Mouse (Mus musculus) embryonic fibroblast, embryonic 13.5 days (primary cell): ENCODE measurements around the gene Mipep. TPM values are rescaled to one million over a fixed set of nuclear protein-coding genes. Genes with fewer than 3 reads are reported as not detected.
A peak's percentile ranks its signal among the peaks of the same experiment; 100 is the strongest.

Source experiments
- H3K27ac ChIP-seq: 2 replicates; pipeline ENCODE4 v1.5.1; 2012; ENCODE audit warnings: low read length, control low read depth, inconsistent platforms; ENCODE audit not compliant: insufficient read depth
- H3K4me1 ChIP-seq: 2 replicates; pipeline ENCODE4 v1.6.1; 2011; ENCODE audit warnings: low read length; ENCODE audit not compliant: control insufficient read depth, insufficient read depth
- H3K4me3 ChIP-seq: 2 replicates; pipeline ENCODE4 v1.5.1; 2011; ENCODE audit warnings: mild to moderate bottlenecking, control low read depth, low read length; ENCODE audit not compliant: insufficient read depth
- CTCF ChIP-seq: IDR thresholded peaks from 2 replicates; pipeline ENCODE4 v1.5.1; 2011; ENCODE audit warnings: mild to moderate bottlenecking, control low read depth, low read length, moderate library complexity, borderline replicate concordance; ENCODE audit not compliant: insufficient read depth
- POLR2A ChIP-seq: IDR thresholded peaks from 2 replicates; pipeline ENCODE4 v1.6.1; 2011; ENCODE audit warnings: low read depth, mild to moderate bottlenecking, control low read depth, low read length, moderate library complexity
- polyA plus RNA-seq: library from polyadenylated mRNA; stranded (reverse); fragments of >200 nt; gene quantifications from 2 replicates; pipeline ENCODE4 v1.2.4, GENCODE M21; 2011; ENCODE audit warnings: low read depth; ENCODE audit not compliant: missing spikeins, insufficient read length

Mipep gene
- polyA plus RNA-seq, result 9.4 and 9.6 TPM in 2 replicates

DNA sequence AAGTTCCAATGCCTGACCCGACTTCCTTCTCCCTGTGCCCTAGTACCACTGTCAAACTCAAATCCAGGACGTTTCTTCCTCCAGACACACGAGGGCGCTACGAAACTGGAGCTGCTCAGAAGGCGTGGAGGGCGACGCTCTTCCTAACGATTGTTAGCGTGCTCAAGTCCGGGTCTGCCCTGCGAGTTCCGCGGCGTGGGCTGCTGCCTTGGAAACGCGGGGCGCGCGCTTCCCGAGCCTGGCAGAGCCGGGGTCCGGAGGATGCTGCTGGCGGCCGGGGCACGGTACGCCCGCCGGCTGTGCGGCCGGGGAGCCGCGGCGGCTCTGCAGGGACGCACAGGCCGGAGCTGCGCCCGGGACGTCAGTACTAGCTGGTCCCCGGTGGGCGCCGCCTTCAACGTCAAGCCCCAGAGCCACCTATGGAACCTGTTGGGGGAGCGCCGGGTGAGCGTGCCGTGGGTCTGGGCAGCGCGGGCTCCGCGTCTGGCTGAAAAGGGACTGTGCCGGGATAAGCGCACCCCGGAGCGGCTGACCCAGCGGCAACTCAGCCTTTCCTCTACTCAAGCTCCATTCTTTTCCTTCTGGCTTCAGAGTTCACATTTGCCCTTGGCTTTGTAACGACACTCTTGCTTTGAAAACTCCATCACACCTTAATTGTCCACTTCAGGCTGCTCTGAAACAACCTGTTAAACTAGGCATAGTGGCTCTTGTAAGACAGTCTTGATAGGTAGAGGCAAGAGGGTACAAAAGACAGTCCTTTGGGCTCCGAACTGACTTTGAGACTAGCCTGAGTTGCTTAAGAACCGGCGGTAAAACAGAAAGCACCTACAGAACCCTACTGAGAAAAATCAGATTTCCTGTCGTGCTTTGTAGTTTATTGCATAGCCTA lies at the start of gene Mipep:
Mipep (plus strand) TSS at position 147 of the 889 bp plus-strand sequence.
- peak; percentile 96 for TF ChIP-seq CTCF
- peak; percentile 44; the same call in 1 of the 2 replicates for TF ChIP-seq POLR2A
- Histone ChIP-seq H3K4me3 (peak within 1 kb of the TSS; percentile 90), H3K27ac (no peak within 1 kb of the TSS), H3K4me1 (no peaks in the 10 kb centered on the region)

DNA sequence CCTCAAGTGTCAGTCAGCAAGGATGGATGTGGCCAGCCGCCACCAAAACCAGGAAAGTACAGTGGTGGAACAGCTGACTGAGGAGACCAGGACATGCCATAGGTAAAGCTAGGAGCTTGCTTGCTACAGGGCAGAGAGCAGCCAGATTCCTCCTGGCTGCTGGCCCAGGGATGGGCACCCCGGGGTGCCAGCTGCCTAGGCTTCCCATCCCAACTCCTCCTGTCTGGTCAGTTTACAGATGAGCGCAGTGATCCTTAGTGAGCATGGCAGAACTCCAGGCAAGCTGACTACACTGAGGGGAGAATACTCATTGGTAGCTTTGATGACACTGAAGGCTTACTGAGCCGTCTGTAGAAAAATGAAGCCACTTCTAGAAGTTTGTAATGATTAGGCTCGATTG lies 49.2 kb upstream of the Mipep start:
- H3K4me1 ChIP-seq, result peaks cover 21% of the 10 kb centered on the region
- H3K27ac ChIP-seq, result no peak overlapping the region
- no peak overlapping the region for H3K4me3 ChIP-seq
- TF ChIP-seq CTCF (no peak), POLR2A (no peak)

DNA sequence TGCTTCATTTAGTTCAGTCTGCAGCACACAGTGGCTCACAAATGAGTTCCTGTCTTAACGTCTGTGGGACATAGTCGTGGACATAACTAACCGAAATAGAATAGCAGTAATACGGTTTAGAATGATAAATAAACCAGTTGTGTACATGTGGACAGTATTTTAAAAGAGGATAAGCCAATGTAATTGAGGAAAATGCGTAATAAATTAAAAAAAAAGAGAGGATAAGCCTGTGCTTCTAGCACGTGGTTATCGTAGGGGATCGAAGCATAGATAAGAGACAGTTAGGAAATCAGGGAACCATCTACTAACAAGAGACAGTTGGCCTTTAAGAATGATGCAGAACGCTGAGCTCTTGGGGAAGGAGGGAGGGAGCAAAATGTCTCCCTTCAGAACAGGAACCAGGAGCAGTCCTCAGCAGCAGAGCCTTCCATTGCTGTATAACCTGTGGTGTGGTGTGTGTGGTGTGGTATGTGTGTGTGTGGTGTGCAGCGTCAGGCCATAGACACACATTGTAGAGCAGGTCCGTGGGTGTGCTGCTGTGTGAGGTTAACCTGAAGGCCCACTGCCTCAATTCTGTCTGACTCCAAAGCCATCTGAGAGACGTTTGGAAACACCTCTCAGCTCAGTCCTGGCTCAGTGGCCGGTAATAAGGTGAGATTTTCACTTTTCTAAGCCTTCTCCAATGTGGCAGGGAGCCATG lies 48.4 kb upstream of the Mipep start:
- no peak for TF ChIP-seq CTCF
- no peak for TF ChIP-seq POLR2A
- H3K27ac ChIP-seq, result no peak overlapping the region
- peaks cover 25% of the 10 kb centered on the region for H3K4me1 ChIP-seq
- no peak overlapping the region for H3K4me3 ChIP-seq

DNA sequence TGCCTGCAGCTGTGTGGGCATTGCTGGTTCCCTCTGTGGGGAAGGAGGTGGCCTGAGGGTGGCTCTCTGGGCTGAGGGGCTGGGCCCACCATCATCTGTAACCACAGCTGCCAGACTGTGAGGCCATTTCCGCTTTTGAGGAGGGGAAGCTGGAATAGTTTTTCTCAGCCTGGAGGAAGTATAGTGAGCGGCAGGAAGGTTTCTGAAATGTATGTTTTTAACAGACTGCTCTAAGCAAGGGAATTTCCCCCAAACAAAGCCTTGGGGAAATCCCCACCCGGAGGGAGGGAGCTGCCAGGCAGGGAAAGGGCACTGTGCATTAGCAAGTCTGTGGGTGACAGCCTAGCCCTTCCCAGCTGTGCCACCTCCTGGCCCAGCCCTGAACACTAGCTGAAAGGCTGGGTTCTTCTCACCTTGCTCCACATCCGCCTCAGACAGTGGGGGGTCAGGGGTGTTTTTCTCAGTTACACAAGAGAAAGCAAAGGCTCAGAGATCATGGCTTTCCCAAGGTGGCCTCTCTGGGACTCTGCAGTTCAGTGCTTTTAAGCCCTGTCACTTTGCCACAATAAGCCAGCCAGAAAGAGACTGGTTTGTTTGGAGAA lies 47.7 kb upstream of the Mipep start:
- TF ChIP-seq CTCF (no peak), POLR2A (no peak)
- Histone ChIP-seq H3K4me1 (peaks cover 29% of the 10 kb centered on the region), H3K27ac (no peak overlapping the region), H3K4me3 (no peak overlapping the region)

DNA sequence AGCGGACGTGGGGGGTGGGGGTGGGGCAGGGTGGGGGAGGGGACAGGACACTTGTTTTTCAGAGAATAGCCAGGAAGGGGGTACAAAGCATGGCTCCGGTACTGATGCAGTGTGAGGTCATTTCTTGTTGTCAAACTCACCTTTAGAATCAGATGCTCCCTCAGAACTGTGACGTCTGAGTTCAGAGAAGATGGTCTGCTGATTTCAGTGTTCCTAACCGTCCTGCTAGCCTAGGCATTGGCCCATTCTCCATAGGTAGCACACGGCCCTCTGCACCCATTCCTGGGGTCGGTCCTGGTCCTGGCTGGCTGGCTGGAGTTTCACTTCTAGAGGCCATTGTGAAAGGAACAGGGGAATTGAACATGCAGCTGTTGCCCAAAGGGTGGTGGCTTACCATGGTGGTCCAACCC lies 47.2 kb upstream of the Mipep start:
- Histone ChIP-seq H3K4me1 (peaks cover 28% of the 10 kb centered on the region), H3K27ac (no peak overlapping the region), H3K4me3 (no peak overlapping the region)
- TF ChIP-seq POLR2A, result no peak
- TF ChIP-seq CTCF, result no peak

DNA sequence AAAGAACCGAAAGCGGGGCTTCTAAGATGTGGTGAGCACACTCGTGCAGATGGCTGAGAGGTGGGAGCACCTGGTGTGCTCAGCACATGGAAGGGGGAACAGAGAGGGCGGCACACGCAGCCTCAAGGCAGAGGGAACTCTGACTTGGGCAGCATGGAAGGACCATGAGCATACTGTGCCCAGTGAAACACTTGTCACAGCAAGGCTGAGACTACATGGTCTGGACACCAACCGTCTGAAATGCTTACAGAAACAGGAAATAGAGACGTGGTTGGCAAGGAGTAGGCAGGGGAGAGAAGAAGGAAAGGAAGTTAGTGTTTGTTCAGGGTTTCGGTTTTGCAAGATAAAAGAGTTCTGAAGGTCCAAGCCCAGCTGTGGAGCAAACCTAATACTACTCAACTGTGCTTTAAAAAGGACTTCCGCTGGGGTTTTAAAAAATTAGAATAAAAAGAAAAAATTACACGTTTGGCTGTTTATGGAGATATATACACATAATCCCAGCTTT lies 45.9 kb upstream of the Mipep start:
- TF ChIP-seq POLR2A (no peak), CTCF (no peak)
- Histone ChIP-seq H3K4me1 (peaks cover 25% of the 10 kb centered on the region), H3K4me3 (no peak overlapping the region), H3K27ac (no peak overlapping the region)

DNA sequence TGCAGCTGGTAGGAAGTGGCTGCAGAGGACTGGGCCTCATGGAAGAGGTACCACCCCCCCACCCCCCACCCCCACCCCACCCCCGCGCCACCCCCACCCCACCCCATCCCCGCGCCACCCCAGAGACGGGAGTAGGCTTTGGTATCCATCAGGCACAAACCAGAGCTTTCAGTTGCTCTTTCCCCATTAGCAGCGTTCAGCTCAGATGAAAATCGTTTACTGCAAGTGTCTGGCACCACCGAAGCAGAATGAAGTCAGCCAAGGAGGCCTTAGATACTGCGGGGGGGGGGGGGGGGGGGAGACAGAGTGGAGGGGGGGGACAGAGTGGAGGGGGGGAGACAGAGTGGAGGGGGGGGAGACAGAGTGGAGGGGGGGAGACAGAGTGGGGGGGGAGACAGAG lies 45.2 kb upstream of the Mipep start:
- H3K4me1 ChIP-seq, result peaks cover 25% of the 10 kb centered on the region
- no peak overlapping the region for H3K4me3 ChIP-seq
- no peak overlapping the region for H3K27ac ChIP-seq
- TF ChIP-seq POLR2A (no peak), CTCF (no peak)

DNA sequence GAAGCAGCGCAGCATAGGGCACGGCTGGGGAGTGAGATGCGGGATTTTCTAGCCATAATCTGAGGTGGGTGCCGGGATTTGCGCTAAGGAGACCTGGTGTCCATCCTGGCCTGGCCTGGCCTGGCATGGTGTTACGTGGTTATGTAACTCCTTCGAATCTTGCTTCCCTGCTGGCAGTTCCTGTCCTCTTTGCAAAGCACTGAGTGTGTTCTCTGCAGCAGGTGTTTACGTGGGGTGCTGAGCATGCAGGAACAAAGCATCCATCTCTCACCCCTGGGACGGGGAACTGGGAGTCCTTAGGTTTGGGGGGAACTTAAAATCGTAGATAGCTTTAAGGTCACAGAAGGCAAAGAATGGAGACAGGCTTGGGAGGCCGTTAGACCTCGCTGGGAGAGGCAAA lies 44.8 kb upstream of the Mipep start:
- Histone ChIP-seq H3K4me3 (no peak overlapping the region), H3K27ac (no peak overlapping the region), H3K4me1 (peaks cover 25% of the 10 kb centered on the region)
- TF ChIP-seq CTCF, result no peak
- no peak for TF ChIP-seq POLR2A

DNA sequence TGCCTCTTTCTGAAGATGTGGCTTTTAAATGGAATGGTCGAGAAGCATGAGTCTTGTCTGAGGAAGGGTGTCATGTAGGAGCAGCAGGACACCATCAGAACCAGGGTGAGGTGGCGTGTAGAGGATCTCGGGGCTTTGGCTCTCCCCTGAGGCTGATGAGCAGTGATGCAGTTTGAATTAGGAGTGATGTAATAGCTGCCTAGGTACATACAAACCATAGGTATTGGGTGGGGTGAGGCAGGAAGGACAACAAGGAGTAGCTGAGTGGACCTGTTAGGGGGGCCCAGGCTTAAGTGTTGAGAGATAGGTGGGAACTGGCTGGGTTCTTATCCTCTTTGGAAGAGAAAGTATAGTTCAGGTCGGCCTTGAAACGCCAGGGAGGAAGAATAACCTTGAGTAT lies 43.9 kb upstream of the Mipep start:
- H3K4me3 ChIP-seq, result no peak overlapping the region
- TF ChIP-seq CTCF (no peak), POLR2A (no peak)
- H3K4me1 ChIP-seq, result peaks cover 25% of the 10 kb centered on the region
- H3K27ac ChIP-seq, result no peak overlapping the region
